Mouse (Mus musculus) heart, adult 2 months (tissue): ENCODE measurements around the gene Myo18b. TPM values are rescaled to one million over a fixed set of nuclear protein-coding genes. Genes with fewer than 3 reads are reported as not detected.

Source experiments
- DNase-seq, 2 experiments: peaks; one replicate each; pipeline ENCODE4 v3.0.0; 2021
- H3K27ac ChIP-seq: fragments of 200-600 bp; 2 replicates; pipeline ENCODE4 v1.8.1; 2022
- H3K27me3 ChIP-seq: fragments of 200-500 bp; 2 replicates; pipeline ENCODE4 v1.6.1; 2012; ENCODE audit warnings: mild to moderate bottlenecking, low read length, inconsistent platforms, mixed read lengths; ENCODE audit not compliant: control insufficient read depth, insufficient read depth
- H3K36me3 ChIP-seq: fragments of 200-500 bp; 2 replicates; pipeline ENCODE4 v1.6.1; 2012; ENCODE audit warnings: low read length, inconsistent platforms; ENCODE audit not compliant: control insufficient read depth, insufficient read depth
- H3K4me1 ChIP-seq: fragments of 200-500 bp; 2 replicates; pipeline ENCODE4 v1.6.1; 2011; ENCODE audit warnings: low read length; ENCODE audit not compliant: control insufficient read depth, insufficient read depth
- H3K4me3 ChIP-seq: fragments of 200-600 bp; 2 replicates; pipeline ENCODE4 v1.8.1; 2022
- H3K79me2 ChIP-seq: fragments of 200-500 bp; replicated peaks from 2 replicates; pipeline ENCODE4 v1.6.1; 2012; ENCODE audit warnings: mild to moderate bottlenecking, inconsistent platforms, low read length, moderate library complexity, mixed read lengths; ENCODE audit not compliant: control insufficient read depth, insufficient read depth
- H3K9ac ChIP-seq: fragments of 200-500 bp; 2 replicates; pipeline ENCODE4 v1.6.1; 2012; ENCODE audit warnings: low read depth, mild to moderate bottlenecking, control low read depth, inconsistent platforms, low read length, mixed read lengths
- CTCF ChIP-seq: fragments of 200-600 bp; IDR thresholded peaks from 2 replicates; pipeline ENCODE4 v1.8.1; 2022; ENCODE audit warnings: antibody characterized with exemption, mild to moderate bottlenecking, moderate library complexity
- EP300 ChIP-seq: fragments of 200-500 bp; IDR thresholded peaks from 2 replicates; pipeline ENCODE4 v1.6.1; 2011; ENCODE audit warnings: low read depth, low read length, control low read depth; ENCODE audit not compliant: insufficient read depth
- POLR2A ChIP-seq: fragments of 200-500 bp; IDR thresholded peaks from 2 replicates; pipeline ENCODE4 v1.6.1; 2011; ENCODE audit warnings: mild to moderate bottlenecking, low read depth, low read length, control low read depth; ENCODE audit not compliant: insufficient read depth
- WGBS: fragments of 180-500 bp; shearing (Covaris S2); methylation state at CpG from one replicate; pipeline ENCODE4 v1.1.7; 2018; 5-methylcytosine and 5-hydroxymethylcytosine counted together
- intact Hi-C: fragments of 180-260 bp; cut with DNase I; formaldehyde crosslinking; loops from one replicate; pipeline ENCODE4 v1.15.1; 2025
- polyA plus RNA-seq: library from polyadenylated mRNA; depleted of rRNA; stranded (reverse); fragments of >200 nt; gene quantifications from 2 replicates; pipeline ENCODE4 v1.2.3, GENCODE M21; 2012
- total RNA-seq, 2 experiments: library from RNA; stranded (reverse); gene quantifications; 2 replicates each; pipeline ENCODE4 v1.2.3; 2021

The Myo18b gene
- total and polyA plus RNA-seq, 3 experiments, result 74.3 to 235 (median 198) TPM

GRCm38 (mm10) chr5:112709831-112710230 lies 186.3 kb downstream of the Myo18b start:
- Histone ChIP-seq H3K4me1 (no peaks in the 10 kb centered on the region; the same call in 1 of the 2 replicates), H3K9ac (no peak overlapping the region), H3K79me2 (no peaks in the 10 kb centered on the region), H3K27me3 (no peaks in the 10 kb centered on the region), H3K4me3 (no peak overlapping the region), H3K36me3 (no peaks in the 10 kb centered on the region), H3K27ac (no peak overlapping the region)
- intact Hi-C loops, result no loop called here
- TF ChIP-seq CTCF (no peak), POLR2A (no peak), EP300 (no peak)
- no peak for DNase-seq

- TF ChIP-seq CTCF (no peak), EP300 (no peak), POLR2A (no peak)
- Histone ChIP-seq H3K9ac (no peak overlapping the region), H3K4me1 (no peaks in the 10 kb centered on the region; the same call in 1 of the 2 replicates), H3K27me3 (no peaks in the 10 kb centered on the region), H3K27ac (no peak overlapping the region), H3K36me3 (no peaks in the 10 kb centered on the region), H3K4me3 (no peak overlapping the region), H3K79me2 (no peaks in the 10 kb centered on the region)
- intact Hi-C loops, result no loop called here
- no peak for DNase-seq
These were observed 187.7 kb downstream of the Myo18b start for GRCm38 (mm10) chr5:112708441-112708840.

- H3K27ac ChIP-seq, result no peak overlapping the region
- no peak overlapping the region for H3K9ac ChIP-seq
- intact Hi-C loops, result no loop called here
- no peaks in the 10 kb centered on the region for H3K27me3 ChIP-seq
- no peak for DNase-seq
- 97% methylated on average over 2 of the region's 2 CpGs for WGBS
- no peak for TF ChIP-seq EP300
- no peak for TF ChIP-seq POLR2A
- TF ChIP-seq CTCF, result no peak
- H3K4me1 ChIP-seq, result no peaks in the 10 kb centered on the region
- no peak overlapping the region for H3K4me3 ChIP-seq
- H3K79me2 ChIP-seq, result no peaks in the 10 kb centered on the region
- H3K36me3 ChIP-seq, result no peaks in the 10 kb centered on the region
These were observed 188.7 kb downstream of the Myo18b start for GRCm38 (mm10) chr5:112707478-112707877.

- no peak overlapping the region for H3K9ac ChIP-seq
- no peaks in the 10 kb centered on the region for H3K4me1 ChIP-seq
- TF ChIP-seq EP300 (no peak), CTCF (no peak), POLR2A (no peak)
- H3K36me3 ChIP-seq, result no peaks in the 10 kb centered on the region
- H3K4me3 ChIP-seq, result no peak overlapping the region
- H3K27me3 ChIP-seq, result no peaks in the 10 kb centered on the region
- 44% methylated on average over 3 of the region's 3 CpGs for WGBS
- intact Hi-C loops, result no loop called here
- no peaks in the 10 kb centered on the region for H3K79me2 ChIP-seq
- no peak overlapping the region for H3K27ac ChIP-seq
- no peak for DNase-seq
These were observed 195.4 kb downstream of the Myo18b start for GRCm38 (mm10) chr5:112700794-112701193.

- TF ChIP-seq POLR2A, result no peak
- no peak for TF ChIP-seq EP300
- no peak for TF ChIP-seq CTCF
- no peak overlapping the region for H3K9ac ChIP-seq
- 79% methylated on average over 4 of the region's 4 CpGs for WGBS
- H3K4me3 ChIP-seq, result no peak overlapping the region
- intact Hi-C loops, result no loop called here
- no peak for DNase-seq
- no peak overlapping the region for H3K27ac ChIP-seq
- no peaks in the 10 kb centered on the region for H3K36me3 ChIP-seq
- H3K27me3 ChIP-seq, result no peaks in the 10 kb centered on the region
- no peaks in the 10 kb centered on the region for H3K4me1 ChIP-seq
- H3K79me2 ChIP-seq, result no peaks in the 10 kb centered on the region
These were observed 199.5 kb downstream of the Myo18b start for GRCm38 (mm10) chr5:112696683-112697082.

GRCm38 (mm10) chr5:112695254-112695711 lies 200.9 kb downstream of the Myo18b start:
- WGBS, result 61% methylated on average over 7 of the region's 7 CpGs
- H3K27me3 ChIP-seq, result no peaks in the 10 kb centered on the region
- no peak overlapping the region for H3K27ac ChIP-seq
- no peak for TF ChIP-seq POLR2A
- no peak for TF ChIP-seq EP300
- no peak for TF ChIP-seq CTCF
- H3K9ac ChIP-seq, result no peak overlapping the region
- no peak for DNase-seq
- no peaks in the 10 kb centered on the region for H3K36me3 ChIP-seq
- no peaks in the 10 kb centered on the region for H3K79me2 ChIP-seq
- intact Hi-C loops, result no loop called here
- H3K4me1 ChIP-seq, result no peaks in the 10 kb centered on the region
- no peak overlapping the region for H3K4me3 ChIP-seq
